Mouse (Mus musculus): ENCODE measurements around the gene Fbxl15. TPM values are rescaled to one million over a fixed set of nuclear protein-coding genes. Genes with fewer than 3 reads are reported as not detected.

Gene Fbxl15
- total RNA-seq, 2 experiments from 2014 or later = 0.72 to 2.7 TPM

- ATAC-seq (replicated peaks; ENCODE audit: poor library complexity) = no peak
These were observed 5.6 kb upstream of the Fbxl15 start for GRCm38 (mm10) chr19:46322144-46322995.

GRCm38 (mm10) chr19:46322996-46323572 is 4.9 kb upstream of the Fbxl15 start:
- ATAC-seq (replicated peaks; ENCODE audit: poor library complexity) = no peak

- no peak for ATAC-seq (replicated peaks; ENCODE audit: poor library complexity)
These were observed 4.3 kb upstream of the Fbxl15 start for GRCm38 (mm10) chr19:46323716-46324115.

GRCm38 (mm10) chr19:46324366-46324765 is 3.6 kb upstream of the Fbxl15 start:
- no peak for ATAC-seq (replicated peaks; ENCODE audit: poor library complexity)

GRCm38 (mm10) chr19:46324918-46325317 is 3.1 kb upstream of the Fbxl15 start:
- ATAC-seq (replicated peaks; ENCODE audit: poor library complexity) = no peak

GRCm38 (mm10) chr19:46326019-46326755 is 1.8 kb upstream of the Fbxl15 start:
- ATAC-seq (replicated peaks; ENCODE audit: poor library complexity) = no peak

- peak; percentile 50 for ATAC-seq (replicated peaks; ENCODE audit: poor library complexity)
These were observed 1.2 kb upstream of the Fbxl15 start, which contains the start of gene Psd for GRCm38 (mm10) chr19:46326756-46327305. TSS of gene Psd (minus strand) at chr19:46327156.

- no peak for ATAC-seq (replicated peaks; ENCODE audit: poor library complexity)
These were observed 386 bp upstream of the Fbxl15 start for GRCm38 (mm10) chr19:46327531-46328064.

GRCm38 (mm10) chr19:46329031-46329641 is 1.2 kb downstream of the Fbxl15 start:
- ATAC-seq (replicated peaks; ENCODE audit: poor library complexity) = no peak

- peak; percentile 75 for ATAC-seq (replicated peaks; ENCODE audit: poor library complexity)
These were observed 2.0 kb downstream of the Fbxl15 start for GRCm38 (mm10) chr19:46329951-46330350.

- ATAC-seq (replicated peaks; ENCODE audit: poor library complexity) = no peak
These were observed 2.7 kb downstream of the Fbxl15 start for GRCm38 (mm10) chr19:46330696-46331095.

GRCm38 (mm10) chr19:46331326-46331725 is 3.3 kb downstream of the Fbxl15 start:
- no peak for ATAC-seq (replicated peaks; ENCODE audit: poor library complexity)

- ATAC-seq (replicated peaks; ENCODE audit: poor library complexity) = no peak
These were observed 4.0 kb downstream of the Fbxl15 start for GRCm38 (mm10) chr19:46331936-46332335.

- ATAC-seq (replicated peaks; ENCODE audit: poor library complexity) = no peak
These were observed 4.8 kb downstream of the Fbxl15 start for GRCm38 (mm10) chr19:46332721-46333339.

GRCm38 (mm10) chr19:46333906-46334305 is 5.9 kb downstream of the Fbxl15 start:
- ATAC-seq (replicated peaks; ENCODE audit: poor library complexity) = no peak

GRCm38 (mm10) chr19:46337719-46338330 is 9.8 kb downstream of the Fbxl15 start:
- no peak for ATAC-seq (replicated peaks; ENCODE audit: poor library complexity)

GRCm38 (mm10) chr19:46338331-46338936 is 10.4 kb downstream of the Fbxl15 start, which contains the start of gene Cuedc2:
TSS of gene Cuedc2 (minus strand) at chr19:46338702.
- ATAC-seq (replicated peaks; ENCODE audit: poor library complexity) = peak; percentile 83

- no peak; the same call in 1 of the 2 replicates for ATAC-seq (replicated peaks; ENCODE audit: poor library complexity)
These were observed 10.9 kb downstream of the Fbxl15 start for GRCm38 (mm10) chr19:46338942-46339286.

- peak; percentile 59 for ATAC-seq (replicated peaks; ENCODE audit: poor library complexity)
These were observed 11.4 kb downstream of the Fbxl15 start for GRCm38 (mm10) chr19:46339287-46339971.
